Mouse (Mus musculus): ENCODE measurements at regions not wholly inside any gene's neighbourhood (a gene's known extent, or its start where the extent isn't known, plus 50 kb on each side); places are given as distances from the start of the nearest gene placed in this dataset.

DNA sequence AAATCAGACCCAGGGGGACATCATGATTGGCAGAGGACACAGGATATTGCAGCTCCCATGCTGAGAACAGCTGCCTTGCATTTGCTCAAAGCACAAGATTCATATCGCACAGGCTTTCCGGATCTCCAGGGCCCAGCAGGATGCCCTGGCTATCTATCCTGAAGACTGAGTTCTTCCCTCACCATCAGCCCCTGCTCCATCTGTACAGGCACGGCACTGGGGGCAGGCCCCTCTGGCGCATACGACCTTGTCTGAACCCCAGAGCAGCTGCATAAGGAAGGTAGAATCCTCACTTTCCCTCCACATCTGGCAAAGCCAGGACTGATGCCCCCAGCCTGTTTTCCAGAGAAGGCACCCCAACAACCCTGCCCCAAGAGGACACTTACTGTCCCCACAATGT lies 266.8 kb downstream of the Tns1 start:
- Histone ChIP-seq H3K4me2 (no peak overlapping the region), H3K9ac (no peak overlapping the region), H3K36me3 (replicated peaks) (no peaks in the 10 kb centered on the region), H3K27me3 (no peaks in the 10 kb centered on the region), H3K27ac (replicated peaks) (no peak overlapping the region), H3K4me1 (replicated peaks) (no peaks in the 10 kb centered on the region), H3K9me3 (replicated peaks) (no peaks in the 10 kb centered on the region), H3K4me3 (replicated peaks) (no peak overlapping the region)
- WGBS (ENCODE audit: insufficient replicate concordance) = 64% methylated on average over 5 of the region's 5 CpGs
- no peak for ATAC-seq (ENCODE audit: insufficient read depth)

DNA sequence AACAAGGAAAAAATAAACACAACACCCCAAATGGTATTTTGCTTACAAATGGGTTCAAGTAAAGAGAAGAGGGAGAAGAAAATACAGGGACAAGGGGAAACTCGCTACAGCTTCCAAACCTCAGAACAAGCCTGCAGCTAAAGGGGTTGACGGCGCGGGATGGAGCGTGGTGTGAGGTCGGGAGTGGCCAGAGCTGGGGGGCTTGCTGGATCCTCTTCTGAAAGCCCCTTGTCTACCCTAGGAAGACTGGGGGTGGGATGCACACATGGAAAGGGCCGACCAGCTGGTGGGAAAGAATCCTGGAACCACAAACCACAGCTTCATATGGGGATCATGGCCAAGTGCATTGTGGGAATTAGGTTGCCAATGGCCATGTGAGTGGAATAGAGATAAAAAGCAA lies 267.4 kb downstream of the Tns1 start:
- no peaks in the 10 kb centered on the region for H3K9me3 ChIP-seq (replicated peaks)
- H3K4me2 ChIP-seq = no peak overlapping the region
- H3K4me1 ChIP-seq (replicated peaks) = no peaks in the 10 kb centered on the region
- 76% methylated on average over 7 of the region's 7 CpGs for WGBS (ENCODE audit: insufficient replicate concordance)
- no peak overlapping the region for H3K4me3 ChIP-seq (replicated peaks)
- H3K27me3 ChIP-seq = no peaks in the 10 kb centered on the region
- H3K9ac ChIP-seq = no peak overlapping the region
- H3K36me3 ChIP-seq (replicated peaks) = no peaks in the 10 kb centered on the region
- no peak for ATAC-seq (ENCODE audit: insufficient read depth)
- no peak overlapping the region for H3K27ac ChIP-seq (replicated peaks)

DNA sequence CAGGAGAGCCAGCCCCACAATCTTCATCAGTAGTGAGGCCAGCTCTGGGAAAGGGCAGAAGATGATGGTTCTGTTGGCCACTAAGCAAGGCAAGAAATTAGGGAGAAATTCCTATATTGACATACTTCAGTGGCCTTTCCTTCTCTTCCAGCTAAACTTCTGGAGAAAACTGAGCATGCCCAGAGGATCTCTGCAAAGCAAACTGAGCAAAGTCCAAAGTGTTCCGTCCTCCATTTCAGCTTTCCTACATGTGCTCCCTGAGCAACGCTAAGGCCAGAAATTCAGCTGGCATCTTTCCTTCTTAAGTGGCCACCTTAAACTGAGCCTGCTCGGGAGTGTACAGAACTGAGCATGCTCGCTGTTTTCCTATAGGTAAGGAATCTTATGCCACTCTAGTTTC lies 268.9 kb downstream of the Tns1 start:
- no peaks in the 10 kb centered on the region for H3K9me3 ChIP-seq (replicated peaks)
- ATAC-seq (ENCODE audit: insufficient read depth) = no peak
- 62% methylated on average over 4 of the region's 4 CpGs for WGBS (ENCODE audit: insufficient replicate concordance)

DNA sequence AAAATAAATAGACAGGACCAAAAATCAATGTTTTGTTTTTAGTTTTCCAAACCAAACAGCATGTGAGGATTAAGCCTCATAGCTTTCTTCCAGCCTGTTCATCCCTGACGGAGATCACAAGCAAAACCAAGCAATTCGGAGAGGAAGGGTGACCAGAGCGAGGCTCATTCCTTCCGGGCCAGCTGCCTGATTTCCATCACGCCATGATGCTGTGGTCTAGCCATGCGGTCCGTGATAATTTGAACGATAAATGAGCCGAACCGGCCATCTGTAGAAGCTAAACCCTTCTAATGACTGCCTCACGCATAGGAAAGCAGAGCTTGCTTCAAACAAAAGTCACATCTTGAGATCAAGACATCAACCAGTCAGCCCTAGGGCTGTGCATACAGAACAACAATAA lies 270.4 kb downstream of the Tns1 start:
- no peak overlapping the region for H3K4me3 ChIP-seq (replicated peaks)
- no peaks in the 10 kb centered on the region for H3K4me1 ChIP-seq (replicated peaks)
- no peaks in the 10 kb centered on the region for H3K36me3 ChIP-seq (replicated peaks)
- H3K27me3 ChIP-seq = no peaks in the 10 kb centered on the region
- no peak overlapping the region for H3K4me2 ChIP-seq
- ATAC-seq (ENCODE audit: insufficient read depth) = no peak
- no peak overlapping the region for H3K27ac ChIP-seq (replicated peaks)
- no peaks in the 10 kb centered on the region for H3K9me3 ChIP-seq (replicated peaks)
- 72% methylated on average over 11 of the region's 11 CpGs for WGBS (ENCODE audit: insufficient replicate concordance)
- H3K9ac ChIP-seq = no peak overlapping the region

More for the DNA sequence above, 268.9 kb downstream of the Tns1 start:
- Histone ChIP-seq H3K27ac (replicated peaks) (no peak overlapping the region), H3K4me3 (replicated peaks) (no peak overlapping the region), H3K27me3 (no peaks in the 10 kb centered on the region), H3K4me1 (replicated peaks) (no peaks in the 10 kb centered on the region), H3K4me2 (no peak overlapping the region), H3K9ac (no peak overlapping the region), H3K36me3 (replicated peaks) (no peaks in the 10 kb centered on the region)

DNA sequence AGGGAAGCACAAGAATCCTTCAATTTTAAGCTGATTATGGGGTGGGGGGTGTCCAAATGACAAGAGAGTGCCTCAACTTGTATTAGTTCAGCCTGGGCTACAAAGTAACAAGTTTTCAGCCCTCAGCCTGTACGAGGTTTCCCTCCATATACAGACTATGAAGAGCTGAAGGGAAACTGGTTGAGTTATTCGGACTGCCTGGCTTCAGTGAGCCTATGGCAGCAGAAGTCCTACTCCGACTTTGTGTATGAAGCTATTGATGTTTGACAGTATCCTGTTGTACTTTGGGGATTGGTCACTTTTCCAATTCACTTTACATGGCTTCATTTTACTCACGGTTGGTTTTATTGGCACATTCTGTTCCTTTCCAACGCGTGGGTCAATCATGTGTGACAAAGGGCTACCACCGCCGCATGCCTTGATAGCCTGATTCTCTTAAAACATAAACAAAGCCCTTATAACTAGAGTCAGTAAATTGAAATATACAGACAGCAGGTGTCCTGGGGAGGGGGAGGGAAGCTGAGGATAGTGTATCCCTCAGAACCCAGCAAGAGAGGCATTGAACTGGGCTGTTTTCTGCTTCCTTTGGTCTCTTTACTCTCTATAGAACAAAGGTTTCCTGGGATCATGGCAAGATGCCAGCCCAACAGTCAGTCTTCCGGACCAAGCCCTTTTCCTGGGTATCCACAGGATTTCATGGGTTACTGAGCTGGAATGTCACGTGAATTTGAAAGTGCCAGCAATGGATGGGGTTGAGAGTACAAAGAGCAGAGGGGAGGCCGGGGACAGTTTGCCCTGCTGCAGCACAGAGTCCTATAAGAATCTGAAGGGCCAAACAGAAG lies 273.9 kb downstream of the Tns1 start:
- Histone ChIP-seq H3K4me1 (replicated peaks) (no peaks in the 10 kb centered on the region), H3K27ac (replicated peaks) (no peak overlapping the region), H3K4me3 (replicated peaks) (no peak overlapping the region), H3K9me3 (replicated peaks) (no peaks in the 10 kb centered on the region), H3K27me3 (no peaks in the 10 kb centered on the region), H3K9ac (no peak overlapping the region), H3K36me3 (replicated peaks) (no peaks in the 10 kb centered on the region), H3K4me2 (no peak overlapping the region)
- 68% methylated on average over 11 of the region's 11 CpGs for WGBS (ENCODE audit: insufficient replicate concordance)
- no peak for ATAC-seq (ENCODE audit: insufficient read depth)

DNA sequence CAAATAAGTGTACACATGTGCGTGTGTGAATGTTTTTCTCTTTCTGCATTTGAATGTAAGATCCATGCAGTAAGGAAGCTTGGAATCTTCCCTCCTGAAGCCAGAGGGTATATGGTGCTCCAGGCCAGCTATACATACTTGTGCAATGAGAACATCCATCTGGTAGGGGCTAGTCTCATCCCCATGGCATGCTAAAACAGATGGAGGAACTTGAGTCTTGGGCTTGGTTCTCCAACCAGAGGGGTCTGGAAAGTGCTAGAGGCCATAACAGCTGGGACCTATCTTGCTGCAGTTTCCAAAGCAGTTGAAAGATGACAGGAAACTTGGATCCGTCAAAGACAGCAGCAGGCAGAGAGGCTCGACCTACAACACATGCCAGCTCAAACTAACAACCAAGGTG lies 275.9 kb downstream of the Tns1 start:
- ATAC-seq (ENCODE audit: insufficient read depth) = no peak
- no peaks in the 10 kb centered on the region for H3K9me3 ChIP-seq (replicated peaks)
- no peaks in the 10 kb centered on the region for H3K27me3 ChIP-seq
- no peaks in the 10 kb centered on the region for H3K4me1 ChIP-seq (replicated peaks)
- no peak overlapping the region for H3K9ac ChIP-seq
- WGBS (ENCODE audit: insufficient replicate concordance) = 39% methylated on average over 3 of the region's 3 CpGs
- H3K36me3 ChIP-seq (replicated peaks) = no peaks in the 10 kb centered on the region
- no peak overlapping the region for H3K4me2 ChIP-seq
- no peak overlapping the region for H3K4me3 ChIP-seq (replicated peaks)
- no peak overlapping the region for H3K27ac ChIP-seq (replicated peaks)

DNA sequence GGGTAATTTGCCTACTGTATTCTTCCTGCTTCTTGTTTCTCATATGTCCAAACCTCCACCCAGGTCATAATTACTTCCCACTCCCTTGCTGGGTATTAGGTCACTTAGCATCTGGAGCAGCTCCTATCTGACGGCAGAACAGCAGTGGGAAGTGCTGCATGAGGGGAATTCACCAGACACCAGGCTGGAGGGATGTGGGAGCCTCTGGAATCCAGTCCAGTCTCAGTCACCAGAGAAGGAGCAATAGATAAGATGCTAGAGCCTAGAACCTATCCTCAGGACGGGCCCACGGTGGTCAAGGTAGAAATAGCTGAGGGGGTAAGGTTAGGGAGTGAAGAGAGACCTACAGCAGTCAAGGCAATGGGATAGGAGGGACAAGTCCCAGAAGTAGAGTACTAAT lies 277.1 kb downstream of the Tns1 start:
- WGBS (ENCODE audit: insufficient replicate concordance) = 56% methylated on average over 3 of the region's 3 CpGs
- Histone ChIP-seq H3K4me2 (no peak overlapping the region), H3K9ac (no peak overlapping the region), H3K9me3 (replicated peaks) (no peaks in the 10 kb centered on the region), H3K4me3 (replicated peaks) (no peak overlapping the region), H3K36me3 (replicated peaks) (no peaks in the 10 kb centered on the region), H3K4me1 (replicated peaks) (no peaks in the 10 kb centered on the region), H3K27ac (replicated peaks) (no peak overlapping the region), H3K27me3 (no peaks in the 10 kb centered on the region)
- no peak for ATAC-seq (ENCODE audit: insufficient read depth)

DNA sequence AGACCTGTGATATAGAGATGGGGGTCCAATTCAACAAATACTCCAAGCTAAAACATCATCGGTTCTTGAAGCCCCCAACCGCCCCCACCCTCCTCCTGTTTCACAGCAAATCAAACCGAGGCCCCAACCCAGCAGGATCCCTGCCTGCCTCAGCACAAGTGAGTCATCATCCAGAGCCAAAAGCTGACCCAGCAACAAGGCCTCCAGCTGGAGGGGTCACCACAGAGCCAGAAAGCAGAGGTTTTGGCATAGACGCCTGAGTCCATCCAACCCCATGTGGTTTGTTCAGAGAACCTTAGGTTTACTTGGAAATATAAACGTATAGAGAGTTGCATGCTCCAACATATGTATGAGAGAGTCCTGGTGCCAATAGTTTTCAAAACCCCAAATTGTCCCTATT lies 279.1 kb downstream of the Tns1 start:
- H3K9ac ChIP-seq = no peak overlapping the region
- H3K27ac ChIP-seq (replicated peaks) = no peak overlapping the region
- H3K9me3 ChIP-seq (replicated peaks) = no peaks in the 10 kb centered on the region
- 67% methylated on average over 5 of the region's 5 CpGs for WGBS (ENCODE audit: insufficient replicate concordance)
- no peaks in the 10 kb centered on the region for H3K36me3 ChIP-seq (replicated peaks)
- no peak overlapping the region for H3K4me3 ChIP-seq (replicated peaks)
- H3K4me1 ChIP-seq (replicated peaks) = no peaks in the 10 kb centered on the region
- H3K4me2 ChIP-seq = no peak overlapping the region
- no peaks in the 10 kb centered on the region for H3K27me3 ChIP-seq
- ATAC-seq (ENCODE audit: insufficient read depth) = no peak

DNA sequence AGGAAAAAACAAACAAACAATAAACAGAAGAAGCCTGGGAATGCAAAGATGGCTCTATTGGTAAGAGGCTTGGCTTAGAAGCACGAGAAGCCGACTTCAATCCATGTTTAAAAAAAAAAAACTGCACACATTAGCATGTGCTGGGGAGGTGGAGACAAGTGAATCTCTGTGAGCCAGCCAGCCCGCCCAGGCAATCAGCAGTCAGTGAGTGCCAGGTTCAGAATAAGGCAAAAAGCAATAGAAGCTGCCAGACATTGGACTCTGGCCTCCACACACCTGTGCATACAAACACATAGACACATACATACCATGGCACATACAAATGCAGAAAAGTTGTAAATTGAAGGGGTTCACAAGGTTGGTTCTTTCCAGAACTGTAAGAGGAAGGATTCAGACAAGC lies 279.7 kb downstream of the Tns1 start:
- WGBS (ENCODE audit: insufficient replicate concordance) = 56% methylated on average over 3 of the region's 3 CpGs
- no peak for ATAC-seq (ENCODE audit: insufficient read depth)
- no peak overlapping the region for H3K27ac ChIP-seq (replicated peaks)
- H3K36me3 ChIP-seq (replicated peaks) = no peaks in the 10 kb centered on the region
- no peak overlapping the region for H3K4me3 ChIP-seq (replicated peaks)
- H3K27me3 ChIP-seq = no peaks in the 10 kb centered on the region
- no peaks in the 10 kb centered on the region for H3K4me1 ChIP-seq (replicated peaks)
- no peak overlapping the region for H3K4me2 ChIP-seq
- no peak overlapping the region for H3K9ac ChIP-seq
- no peaks in the 10 kb centered on the region for H3K9me3 ChIP-seq (replicated peaks)

DNA sequence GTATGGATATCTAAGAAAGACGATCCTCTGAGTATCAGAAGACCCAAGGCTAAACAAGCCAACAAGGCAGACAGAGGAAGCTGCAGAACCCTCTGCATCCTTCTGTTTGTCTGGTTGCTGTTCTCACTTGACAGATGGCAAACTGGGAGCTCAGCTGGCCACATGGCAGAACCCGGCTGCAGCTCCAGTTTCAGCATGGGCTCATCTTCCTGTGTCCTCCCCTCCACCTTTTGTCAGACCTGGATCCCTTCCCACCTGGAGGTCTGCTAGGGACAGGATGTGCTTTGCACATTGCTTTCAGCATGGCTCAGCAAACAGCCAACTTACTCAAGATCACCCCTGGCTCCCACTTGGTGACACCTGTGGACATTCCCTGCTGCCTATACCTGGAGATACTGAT lies 284.9 kb downstream of the Tns1 start:
- H3K4me2 ChIP-seq = no peak overlapping the region
- no peaks in the 10 kb centered on the region for H3K9me3 ChIP-seq (replicated peaks)
- no peak overlapping the region for H3K27ac ChIP-seq (replicated peaks)
- no peaks in the 10 kb centered on the region for H3K27me3 ChIP-seq
- no peaks in the 10 kb centered on the region for H3K36me3 ChIP-seq (replicated peaks)
- no peak overlapping the region for H3K4me3 ChIP-seq (replicated peaks)
- H3K9ac ChIP-seq = no peak overlapping the region
- WGBS (ENCODE audit: insufficient replicate concordance) = 46% methylated on average over 2 of the region's 2 CpGs
- no peak for ATAC-seq (ENCODE audit: insufficient read depth)
- H3K4me1 ChIP-seq (replicated peaks) = no peaks in the 10 kb centered on the region

DNA sequence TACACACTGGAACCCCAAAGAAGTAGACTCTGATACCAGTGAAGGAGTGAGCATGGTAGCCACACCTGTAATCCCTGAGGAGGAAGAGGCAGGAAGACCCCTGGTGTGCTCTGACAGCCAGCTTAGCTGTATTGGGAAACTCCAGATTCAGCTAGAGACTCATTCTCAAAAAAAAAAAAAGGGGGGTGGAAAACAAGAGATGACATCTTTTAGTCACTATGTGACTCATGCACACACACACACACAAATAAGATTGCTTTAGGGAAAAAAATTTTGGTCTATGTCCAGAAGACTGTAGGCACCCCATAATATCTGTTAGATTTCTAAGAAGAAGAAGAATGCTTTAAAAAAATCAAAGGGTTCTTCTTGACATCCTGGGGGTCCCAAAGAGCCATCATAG lies 287.6 kb downstream of the Tns1 start:
- no peak overlapping the region for H3K4me3 ChIP-seq (replicated peaks)
- no peak for ATAC-seq (ENCODE audit: insufficient read depth)
- H3K4me2 ChIP-seq = no peak overlapping the region

DNA sequence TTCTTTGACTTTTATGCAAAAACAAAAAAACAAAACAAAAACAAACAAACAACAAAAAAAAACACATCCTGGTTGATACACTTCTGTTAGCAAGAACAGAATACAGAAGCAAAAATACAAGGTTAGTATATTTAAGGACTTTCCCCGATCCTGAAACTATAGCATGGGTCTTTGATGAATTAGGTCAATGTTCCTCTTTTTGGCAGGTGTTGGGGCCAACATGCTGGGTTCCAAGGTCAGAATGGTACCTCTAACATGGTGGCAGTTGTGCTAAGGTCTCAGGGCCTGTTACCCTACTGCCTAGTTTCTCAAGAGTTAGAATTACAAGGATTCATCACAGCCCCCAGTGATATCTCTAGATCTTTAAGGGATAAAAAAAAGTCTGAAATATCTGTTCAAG lies 289.7 kb downstream of the Tns1 start:
- no peak for ATAC-seq (ENCODE audit: insufficient read depth)
- Histone ChIP-seq H3K9ac (no peak overlapping the region), H3K27ac (replicated peaks) (no peak overlapping the region), H3K27me3 (no peaks in the 10 kb centered on the region), H3K4me3 (replicated peaks) (no peak overlapping the region), H3K36me3 (replicated peaks) (no peaks in the 10 kb centered on the region), H3K4me2 (no peak overlapping the region), H3K4me1 (replicated peaks) (no peaks in the 10 kb centered on the region), H3K9me3 (replicated peaks) (no peaks in the 10 kb centered on the region)
- WGBS (ENCODE audit: insufficient replicate concordance) = 49% methylated on average over 1 of the region's 1 CpGs

More for the DNA sequence above, 287.6 kb downstream of the Tns1 start:
- H3K36me3 ChIP-seq (replicated peaks) = no peaks in the 10 kb centered on the region
- H3K27ac ChIP-seq (replicated peaks) = no peak overlapping the region
- no peaks in the 10 kb centered on the region for H3K27me3 ChIP-seq
- H3K9me3 ChIP-seq (replicated peaks) = no peaks in the 10 kb centered on the region
- H3K9ac ChIP-seq = no peak overlapping the region
- no peaks in the 10 kb centered on the region for H3K4me1 ChIP-seq (replicated peaks)

Data from liver, embryonic 15.5 days (tissue).